Mouse (Mus musculus): ENCODE measurements around the gene Slamf6. TPM values are rescaled to one million over a fixed set of nuclear protein-coding genes. Genes with fewer than 3 reads are reported as not detected.

Gene Slamf6
- total RNA-seq, 2 experiments from 2014 or later, result 0.12 to 0.30 TPM

DNA sequence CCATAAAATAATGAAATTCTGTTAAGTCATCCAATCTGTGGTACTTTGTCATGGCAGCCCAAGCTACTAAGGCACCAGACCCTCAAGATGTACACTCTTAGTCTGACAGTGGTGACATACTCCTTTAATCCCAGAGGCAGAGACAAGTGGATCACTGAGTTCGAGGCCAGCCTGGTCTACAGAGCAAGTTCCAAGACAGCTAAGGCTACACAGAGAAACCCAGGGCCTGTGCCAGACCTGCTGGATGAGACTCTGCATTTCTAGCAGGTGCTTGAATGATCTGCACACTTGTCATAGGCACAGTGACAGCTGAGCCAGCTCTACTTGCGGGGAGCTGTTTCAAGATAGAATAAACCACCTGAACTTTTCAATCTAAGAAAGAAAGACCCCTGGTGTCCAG lies 77.2 kb downstream of the Slamf6 start:
- DNase-seq (ENCODE audit: low spot score in 2 of 2), result no peak

GRCm38 (mm10) chr1:171994918-171995715 lies 77.8 kb downstream of the Slamf6 start:
- DNase-seq (ENCODE audit: low spot score in 2 of 2), result no peak

GRCm38 (mm10) chr1:171996701-171997100 lies 79.4 kb downstream of the Slamf6 start:
- no peak for DNase-seq (ENCODE audit: low spot score in 2 of 2)

DNA sequence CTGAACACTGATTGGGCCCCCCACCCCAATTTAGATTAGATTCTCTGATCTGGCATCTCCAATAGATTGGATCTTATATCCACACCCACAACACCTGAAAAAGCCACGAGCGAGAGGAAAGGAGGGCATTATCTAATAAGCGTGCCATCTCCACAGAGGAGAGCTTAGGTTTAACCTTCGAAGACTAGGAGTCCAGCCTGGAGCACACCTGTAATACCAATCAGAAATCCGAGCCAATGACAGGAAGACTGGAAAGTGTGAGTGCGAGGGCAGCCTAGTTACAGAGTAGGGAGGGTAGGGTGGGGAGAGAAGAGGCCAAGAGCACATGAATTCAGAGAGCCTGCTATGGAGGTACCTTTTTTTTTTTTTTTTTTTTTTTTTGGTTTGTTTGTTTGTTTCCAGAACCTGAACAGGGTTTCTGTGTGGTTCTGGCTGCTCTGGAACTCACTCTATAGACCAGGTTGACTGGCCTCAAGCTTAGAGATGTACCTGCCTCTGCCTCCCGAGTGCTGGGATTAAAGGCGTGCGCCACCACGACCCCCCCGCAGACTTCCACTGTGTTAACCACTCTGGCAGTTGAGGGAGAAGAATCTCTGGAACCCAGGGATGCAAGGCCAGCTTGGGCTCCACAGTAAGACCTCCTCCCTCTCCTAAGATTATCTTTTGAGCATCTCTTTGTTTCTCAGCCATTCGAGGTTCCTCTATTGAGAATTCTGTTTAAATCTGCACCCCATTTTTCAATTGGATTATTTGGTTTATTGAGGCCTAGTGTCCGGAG lies 81.7 kb downstream of the Slamf6 start:
- no peak for DNase-seq (ENCODE audit: low spot score in 2 of 2)

DNA sequence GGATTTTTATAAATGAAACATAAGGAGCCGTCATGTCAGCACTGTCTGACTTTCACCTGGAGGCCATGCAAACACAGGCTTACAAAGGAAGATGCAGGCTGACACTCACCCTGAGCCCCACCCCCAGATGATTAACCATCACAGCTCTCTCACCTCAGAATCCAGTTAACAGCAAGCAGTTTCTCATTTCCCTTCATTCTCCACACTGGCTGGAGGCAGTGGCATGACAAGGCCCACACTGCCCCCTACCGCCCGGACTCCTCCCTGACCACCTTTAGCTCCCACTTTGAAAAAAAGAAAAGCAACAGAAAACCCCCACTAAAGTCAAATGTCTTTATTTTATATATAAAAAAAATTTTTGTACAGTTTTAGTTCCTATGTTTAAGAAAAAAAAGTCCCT lies 83.3 kb downstream of the Slamf6 start:
- peak; percentile 73 to 80 for DNase-seq (ENCODE audit: low spot score in 2 of 2)

GRCm38 (mm10) chr1:172001665-172002064 lies 84.3 kb downstream of the Slamf6 start:
- no peak for DNase-seq (ENCODE audit: low spot score in 2 of 2)

Other genes with a start within 250 kb of the Slamf6 start
- gene Cd48, start 235.5 kb upstream of the Slamf6 start, total RNA-seq (2021), result under 1 TPM; 0.51 to 0.77 TPM
- under 1 TPM; 0.44 to 0.66 TPM for gene Slamf1, start 150.4 kb upstream of the Slamf6 start, total RNA-seq (2021)
- gene Cd84, start 77.8 kb upstream of the Slamf6 start, total RNA-seq (2021), result 1 to 10 TPM; 1.9 to 2.6 TPM
- gene Gm10521, start 21.9 kb upstream of the Slamf6 start, total RNA-seq (2021), result under 1 TPM in 1 of 2 experiments, not detected in 1; 0.12 TPM
- gene Vangl2, start 110.9 kb downstream of the Slamf6 start, total RNA-seq (2021), result 10 to 100 TPM; 10.2 to 13.7 TPM
- gene Nhlh1, start 140.1 kb downstream of the Slamf6 start, total RNA-seq (2021), result under 1 TPM; 0.28 to 0.40 TPM
- gene Copa, start 165.0 kb downstream of the Slamf6 start, total RNA-seq (2021), result 100 to 1,000 TPM; 147 to 151 TPM
- gene Ncstn, start 165.3 kb downstream of the Slamf6 start, total RNA-seq (2021), result 10 to 100 TPM; 56.6 to 59.3 TPM
- gene Pex19, start 209.2 kb downstream of the Slamf6 start, total RNA-seq (2021), result 10 to 100 TPM; 87.3 to 87.5 TPM
- gene Dcaf8, start 230.6 kb downstream of the Slamf6 start, total RNA-seq (2021), result 100 to 1,000 TPM; 117 TPM